Mouse (Mus musculus) kidney, adult 18-20 months (tissue): ENCODE results near the gene Mrpl55.
"Not testable (repeated sequence)": the region's sequence is repeated elsewhere in the genome, so short reads cannot be mapped to it uniquely, and the experiment has no call there.

Experiments used
- DNase-seq: peaks from one replicate; pipeline ENCODE4 v3.0.0; 2021

Gene Mrpl55

DNA sequence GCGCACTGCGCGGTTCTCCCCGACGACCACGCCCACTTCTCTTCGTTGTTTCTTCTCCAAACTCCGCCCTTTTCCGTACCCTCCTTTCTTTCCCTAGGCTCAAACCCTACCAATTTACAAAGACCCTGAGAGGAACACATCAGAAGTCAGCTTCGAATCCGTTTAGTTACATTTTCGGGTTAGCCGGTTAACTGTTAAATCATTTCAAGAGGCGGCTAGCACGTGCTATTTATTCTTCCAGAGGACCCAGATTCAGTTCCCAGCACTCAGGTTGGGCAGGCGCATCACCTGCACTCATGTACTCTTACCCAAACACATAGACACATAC, 10.3 kb upstream of the Mrpl55 start, which contains the start of gene Guk1:
Guk1 (minus strand) TSS at position 154 of the 328 bp plus-strand sequence.
- DNase-seq = no peak

DNA sequence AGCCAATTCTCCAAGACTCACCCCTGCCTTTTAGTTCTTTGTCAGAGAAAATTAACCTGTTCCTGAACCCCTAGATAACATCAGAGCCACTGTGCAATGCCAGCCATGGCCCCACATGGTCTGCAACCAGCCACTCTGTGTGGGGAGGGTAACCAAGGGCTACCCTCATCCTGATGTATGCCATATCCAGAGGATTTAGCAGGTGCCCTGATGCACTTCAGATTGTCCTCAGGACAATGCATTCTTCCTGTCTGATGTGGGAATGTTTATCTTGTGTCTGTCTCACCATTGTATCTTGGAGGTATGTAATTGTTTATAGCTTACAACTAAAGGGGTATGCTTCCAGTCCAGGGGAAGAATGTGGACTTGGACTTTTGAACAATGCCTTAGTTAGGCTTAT, 6.1 kb upstream of the Mrpl55 start:
- no peak for DNase-seq

DNA sequence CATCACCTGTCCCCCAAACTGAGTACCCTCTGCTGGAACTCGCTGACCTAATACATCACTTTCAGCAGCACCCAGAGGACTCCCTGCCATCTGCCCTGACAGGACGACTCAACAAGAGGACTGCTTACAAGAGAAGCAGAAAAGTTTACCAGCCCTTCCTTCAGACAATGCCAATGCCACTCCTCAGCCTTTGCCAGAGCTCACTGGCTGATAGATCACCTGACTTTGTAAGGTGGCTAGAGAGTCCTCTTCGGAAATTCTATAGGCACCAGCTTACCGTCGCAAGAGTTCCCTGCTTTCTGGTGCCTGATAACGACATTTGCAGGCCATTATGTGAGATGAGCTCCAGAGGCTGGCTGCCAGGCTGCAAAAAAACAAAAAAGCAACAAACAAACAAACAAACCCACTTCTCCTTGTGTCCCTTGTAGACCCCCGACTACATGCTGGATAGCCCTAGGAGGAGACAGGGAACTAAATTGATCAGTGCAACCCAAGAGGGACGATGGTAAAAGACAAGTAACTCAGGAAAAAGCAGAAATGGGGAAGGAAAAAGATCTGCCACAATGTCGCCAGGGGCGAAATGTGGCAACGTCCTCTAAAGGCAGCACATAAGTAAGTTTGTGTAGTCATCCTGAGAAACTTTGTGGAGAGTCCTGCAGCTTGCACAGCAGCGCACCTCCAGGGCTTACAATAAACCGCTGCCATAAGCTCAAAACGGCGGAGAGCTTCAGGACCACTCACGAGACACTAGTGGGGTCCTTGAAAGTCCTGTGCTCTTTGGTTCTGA, 877 bp upstream of the Mrpl55 start:
- DNase-seq = no peak

DNA sequence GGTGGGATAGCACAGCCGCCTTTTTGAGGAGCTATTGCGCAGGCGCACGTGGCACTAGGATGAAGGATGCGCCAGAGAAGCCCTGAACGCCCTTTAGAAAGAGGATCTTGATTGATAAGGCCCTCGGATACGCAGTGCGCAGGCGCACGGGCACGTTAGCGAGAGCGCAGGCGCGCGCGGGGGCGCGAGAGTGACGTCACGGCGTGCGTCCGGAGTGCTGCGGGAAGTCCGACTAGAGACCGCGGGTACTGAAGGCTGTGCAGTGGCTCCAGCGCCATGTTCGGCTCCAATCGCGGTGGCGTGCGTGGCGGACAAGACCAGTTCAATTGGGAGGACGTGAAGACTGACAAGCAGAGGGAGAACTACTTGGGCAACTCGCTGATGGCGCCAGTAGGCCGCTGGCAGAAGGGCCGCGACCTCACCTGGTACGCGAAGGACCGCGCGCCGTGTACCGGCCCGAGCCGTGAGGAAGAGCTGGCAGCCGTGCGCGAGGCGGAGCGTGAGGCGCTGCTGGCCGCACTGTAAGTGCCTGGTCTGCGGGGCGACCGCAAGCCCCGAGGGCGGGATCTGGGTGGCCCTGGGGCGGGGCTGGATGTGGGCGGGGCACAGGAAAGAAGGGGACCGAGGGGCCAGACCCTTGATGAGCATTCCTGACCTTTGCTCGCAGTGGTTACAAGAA, 6.0 kb downstream of the Mrpl55 start, which contains the start of gene 2310033P09Rik:
2310033P09Rik (plus strand) TSS at position 169 of the 679 bp plus-strand sequence.
- peak; percentile 93 for DNase-seq

DNA sequence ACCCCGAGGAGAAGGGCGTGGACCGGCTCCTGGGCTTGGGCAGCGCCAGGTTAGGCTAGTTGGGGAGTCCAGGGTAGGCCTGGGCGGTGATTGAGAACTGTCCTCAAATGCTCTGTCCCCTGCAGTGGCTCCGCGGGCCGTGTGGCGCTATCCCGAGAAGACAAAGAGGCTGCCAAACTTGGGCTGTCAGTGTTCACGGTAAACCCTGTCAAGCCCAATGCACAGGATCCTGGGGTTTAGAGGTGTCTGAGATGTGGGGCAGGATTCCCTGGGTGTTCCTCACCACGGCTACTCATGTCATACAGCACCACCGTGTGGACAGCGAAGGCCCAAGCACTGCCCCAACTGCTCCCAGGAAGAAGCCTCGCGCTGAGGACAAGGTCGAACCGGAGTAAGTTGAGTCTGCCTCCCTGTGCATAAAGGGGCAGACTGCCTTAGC, 6.7 kb downstream of the Mrpl55 start:
- DNase-seq = peak; percentile 77

DNA sequence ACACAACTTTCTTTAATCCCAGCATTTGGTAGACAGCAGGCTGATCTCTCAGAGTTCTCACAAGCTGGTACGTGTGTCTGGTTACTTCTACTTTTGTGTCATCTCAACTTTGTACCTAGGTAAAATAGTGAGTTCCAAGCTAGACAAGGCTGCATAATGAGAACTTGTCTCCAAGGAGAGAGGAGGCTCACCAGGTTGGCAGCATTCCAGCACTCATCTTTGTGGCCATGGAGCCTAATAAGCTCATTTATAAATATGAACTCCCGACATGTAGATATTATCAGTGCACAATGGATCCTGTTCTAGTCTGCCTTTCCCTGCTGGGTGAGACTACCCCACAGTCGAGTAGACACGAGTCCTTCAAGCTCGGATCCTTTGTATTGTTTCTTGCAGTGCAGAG, 7.3 kb downstream of the Mrpl55 start:
- DNase-seq = no peak

DNA sequence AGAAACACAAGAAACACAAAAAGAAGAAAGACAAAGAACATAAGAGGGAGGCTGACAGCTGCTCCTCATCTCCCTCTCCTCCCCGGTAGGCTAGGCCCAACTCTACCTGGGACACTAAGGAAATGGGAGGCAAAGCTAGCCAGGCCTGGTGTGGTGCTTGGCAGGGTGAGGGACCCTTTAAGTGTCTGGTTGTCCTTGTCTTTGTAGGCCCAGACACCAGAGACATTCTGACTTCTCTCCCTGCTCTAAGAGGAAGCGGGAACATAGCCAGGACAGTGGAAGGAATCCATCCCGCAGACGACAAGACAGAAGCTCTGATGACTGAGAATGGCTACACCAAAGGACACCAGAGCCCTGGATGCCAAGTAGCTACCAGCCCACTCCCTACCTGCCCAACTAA, 7.7 kb downstream of the Mrpl55 start:
- no peak for DNase-seq

DNA sequence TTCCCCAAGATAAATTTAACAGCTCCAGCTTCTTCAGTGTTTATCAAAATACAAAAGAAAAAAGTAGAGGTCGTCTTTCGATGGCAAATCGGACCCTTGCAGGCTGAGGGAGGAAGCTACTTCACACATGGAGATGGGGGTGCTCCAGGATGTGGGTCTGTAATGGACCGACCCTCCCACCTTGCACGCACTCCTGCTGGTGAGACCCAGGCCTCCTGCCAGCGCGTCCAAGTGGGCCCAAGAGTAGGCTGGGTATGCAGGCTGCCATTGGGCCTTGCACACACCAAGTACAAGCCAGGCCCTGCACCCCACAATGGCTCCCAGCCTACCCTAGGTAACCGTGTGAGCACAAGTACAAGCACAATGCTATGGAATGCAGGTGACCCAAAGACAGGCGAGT, 9.3 kb downstream of the Mrpl55 start:
- DNase-seq = not testable (repeated sequence)

DNA sequence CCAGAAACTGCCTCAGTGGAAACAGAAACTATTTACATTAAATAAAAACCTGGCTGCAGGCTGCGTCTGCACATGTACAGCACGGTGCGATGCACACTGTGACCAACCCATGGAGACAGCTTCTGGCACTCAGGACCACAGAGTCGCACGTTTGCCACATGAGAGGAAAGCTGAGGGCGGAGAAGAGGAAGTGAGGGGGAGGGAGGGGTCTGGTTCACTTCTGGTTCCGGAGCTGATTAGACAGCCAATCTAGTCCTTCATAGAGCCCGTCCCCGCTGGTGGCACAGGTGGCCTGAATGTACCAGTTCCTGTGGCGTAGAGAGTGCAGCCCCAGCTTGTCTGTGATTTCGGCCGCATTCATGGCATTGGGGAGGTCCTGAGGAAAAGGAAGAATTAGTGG, 10.0 kb downstream of the Mrpl55 start:
- DNase-seq = not testable (repeated sequence)

DNA sequence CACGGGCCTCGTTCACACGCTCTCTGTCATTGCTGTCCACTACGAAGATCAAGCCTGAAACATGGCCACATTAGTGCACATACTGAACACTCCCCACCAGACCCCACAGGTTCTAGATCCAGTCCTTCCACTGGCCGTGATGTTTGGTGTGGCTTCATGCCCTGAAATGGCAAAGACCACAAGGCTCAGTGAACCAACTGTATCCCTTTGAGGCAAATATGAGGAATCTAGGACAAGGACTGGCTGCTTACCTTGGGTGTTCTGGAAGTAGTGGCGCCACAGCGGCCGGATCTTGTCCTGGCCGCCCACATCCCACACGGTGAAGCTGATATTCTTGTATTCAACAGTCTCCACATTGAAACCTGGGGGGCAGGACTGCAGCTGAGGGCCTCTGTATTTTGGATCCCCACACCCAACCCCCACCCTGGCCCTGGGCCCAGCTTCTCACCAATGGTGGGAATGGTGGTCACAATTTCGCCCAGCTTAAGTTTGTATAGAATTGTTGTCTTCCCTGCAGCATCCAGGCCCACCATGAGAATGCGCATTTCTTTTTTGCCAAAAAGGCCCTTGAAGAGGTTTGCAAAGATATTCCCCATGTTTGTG, 10.7 kb downstream of the Mrpl55 start:
- DNase-seq = no peak

DNA sequence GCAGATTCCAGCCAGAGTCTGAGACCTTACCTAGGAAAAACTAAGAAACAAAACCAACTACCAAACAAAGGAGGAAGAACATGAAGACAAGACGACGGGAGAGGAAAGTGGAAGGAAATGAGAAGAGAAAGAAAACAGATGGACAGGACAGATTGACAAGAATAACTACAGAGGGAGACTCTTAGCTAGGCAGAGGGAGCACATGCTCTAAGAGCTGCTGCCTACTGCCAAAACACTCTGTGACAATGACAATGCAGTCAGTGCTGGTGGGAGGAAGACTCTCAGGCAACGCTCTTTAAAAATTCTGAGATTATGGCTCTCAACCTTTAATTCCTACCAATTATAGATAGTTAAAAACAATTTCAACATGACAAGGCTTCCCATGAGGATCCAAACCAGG, 14.7 kb downstream of the Mrpl55 start:
- DNase-seq = no peak

DNA sequence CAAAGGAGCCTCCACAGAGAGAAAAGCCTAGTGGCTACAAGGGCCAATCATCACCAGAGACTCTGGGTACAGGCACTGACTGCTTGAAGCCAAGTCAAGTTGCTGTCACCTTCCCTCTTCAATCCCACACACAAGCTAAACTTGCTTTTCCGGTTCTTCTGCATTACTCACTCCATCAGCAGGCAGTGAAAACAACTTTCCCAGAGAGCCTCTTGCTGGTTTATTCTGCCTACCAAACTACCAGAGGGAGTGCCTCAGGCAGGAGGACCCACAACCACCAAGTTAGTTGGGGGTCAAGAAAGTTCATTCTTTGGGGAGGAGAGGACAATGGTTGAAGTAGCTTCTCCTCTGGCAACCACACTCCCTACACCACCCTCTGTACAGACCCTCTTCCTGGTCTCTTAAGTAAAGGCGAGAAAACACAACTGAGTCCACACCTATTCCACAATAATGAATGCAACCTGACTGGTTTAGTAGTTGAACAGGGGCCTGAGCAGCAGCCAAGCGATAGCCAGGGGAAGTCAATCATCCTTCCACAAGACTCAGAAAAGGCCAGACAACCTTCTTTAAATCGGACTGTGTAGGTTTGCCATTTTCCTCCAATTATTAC, 16.2 kb downstream of the Mrpl55 start:
- DNase-seq = peak; percentile 54

DNA sequence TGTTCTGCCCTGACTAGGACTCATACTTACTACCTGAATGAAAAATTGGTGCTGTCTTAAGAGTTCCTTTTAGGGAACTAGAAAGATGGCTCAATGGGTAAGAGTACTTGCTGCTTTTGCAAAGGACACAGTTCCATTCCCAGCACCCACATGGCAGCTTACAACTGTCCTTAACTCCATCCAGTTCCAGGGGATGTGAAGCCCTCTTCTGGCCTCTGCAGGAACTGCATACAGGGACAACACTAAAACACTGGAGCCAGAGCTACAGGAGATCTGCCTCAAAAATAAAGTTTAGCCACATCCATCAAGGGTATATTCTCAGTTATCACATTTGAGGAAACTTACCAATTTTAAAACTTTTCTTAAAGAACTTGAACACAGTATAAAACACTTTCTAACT, 16.8 kb downstream of the Mrpl55 start:
- DNase-seq = peak; percentile 46

DNA sequence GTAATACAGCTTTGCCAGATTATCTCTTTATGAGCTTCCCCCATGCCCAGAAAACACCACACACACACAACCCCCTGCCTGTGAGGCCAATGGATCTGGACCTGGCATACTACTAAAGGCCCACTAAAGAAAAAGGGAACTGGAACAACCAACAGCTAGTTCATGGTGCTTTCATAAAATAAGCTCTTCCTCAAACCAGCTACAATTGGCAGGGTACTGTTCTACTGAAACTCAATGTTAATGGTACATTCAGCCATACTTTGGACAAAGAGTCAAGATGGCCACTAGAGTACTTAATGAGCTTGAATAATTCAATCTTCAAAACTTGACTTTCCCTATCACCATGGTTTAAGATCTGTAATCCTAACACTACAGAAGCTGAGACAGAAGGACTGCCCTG, 19.3 kb downstream of the Mrpl55 start:
- no peak for DNase-seq

DNA sequence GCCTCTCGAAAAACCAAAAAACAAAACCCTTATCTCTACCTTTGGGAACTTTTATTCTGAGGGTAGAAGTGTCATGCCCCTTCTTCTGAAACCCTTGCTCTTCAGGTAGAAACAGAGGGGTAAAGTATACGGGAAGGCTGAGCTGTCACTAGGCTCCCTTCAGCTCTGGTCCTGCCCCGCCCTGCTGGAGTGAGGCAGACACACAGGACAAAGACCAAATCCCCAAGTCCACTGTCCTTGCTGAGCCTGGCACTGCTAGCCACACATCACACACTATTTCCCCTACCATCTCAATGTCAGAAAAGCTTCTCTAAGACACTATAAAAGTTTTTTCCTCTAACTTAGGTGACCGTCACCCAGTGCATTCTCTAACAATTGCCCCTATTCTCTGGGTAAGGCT, 20.0 kb downstream of the Mrpl55 start:
- DNase-seq = no peak

DNA sequence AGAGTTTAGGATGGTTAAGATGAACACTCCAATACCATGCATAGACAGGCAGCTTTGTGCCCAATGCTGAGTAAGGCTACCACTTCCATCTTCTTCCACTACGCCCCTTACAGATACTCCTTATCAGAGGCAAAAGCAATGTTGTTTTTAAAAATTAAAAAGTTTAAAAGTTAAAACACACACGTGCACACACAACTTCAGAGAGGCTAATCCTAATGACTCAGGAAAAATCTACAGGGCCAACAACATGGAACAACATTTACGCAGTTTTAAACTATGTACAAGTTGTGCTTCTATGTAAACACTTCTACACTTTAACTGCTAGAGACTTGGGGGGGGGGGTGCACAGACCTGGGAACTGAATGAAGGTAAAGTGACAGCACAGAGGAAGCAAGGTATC, 21.7 kb downstream of the Mrpl55 start:
- DNase-seq = no peak

DNA sequence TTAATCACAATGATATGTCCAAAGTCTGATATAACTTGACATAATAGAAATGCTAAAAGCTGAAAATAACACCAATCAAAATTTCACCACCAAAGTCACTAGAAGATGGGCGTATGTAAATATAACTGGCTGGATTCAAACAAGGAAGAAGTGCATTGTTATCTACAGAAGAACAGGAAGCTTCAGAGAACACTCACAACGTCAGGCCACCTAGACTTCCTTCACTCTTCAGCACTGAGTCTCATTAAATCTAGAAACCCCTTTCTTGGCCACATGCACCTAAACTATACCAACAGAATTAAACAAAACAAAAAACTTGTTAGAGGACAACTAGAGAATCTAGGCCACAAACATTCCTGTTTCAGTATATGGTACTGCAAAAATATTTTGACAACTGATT, 22.2 kb downstream of the Mrpl55 start:
- no peak for DNase-seq

DNA sequence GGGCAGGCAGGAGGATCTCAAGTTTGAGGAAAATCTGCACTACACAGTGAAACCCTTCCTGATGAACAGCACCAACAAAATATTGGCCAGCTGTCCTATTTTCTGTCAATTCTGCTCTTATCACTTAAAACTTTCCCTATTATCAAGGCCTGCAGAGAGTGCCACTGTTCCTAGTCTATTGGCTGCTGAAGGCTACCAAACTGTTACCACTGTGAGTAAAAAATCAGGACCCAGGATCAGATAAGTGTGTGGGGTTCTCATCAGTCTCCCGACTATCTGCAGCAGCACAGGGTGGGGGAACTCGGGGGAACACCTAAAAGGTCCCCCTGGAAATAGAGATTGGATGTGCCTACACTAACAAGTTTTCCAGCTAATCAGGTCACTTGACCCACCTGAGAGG, 22.9 kb downstream of the Mrpl55 start:
- DNase-seq = no peak

DNA sequence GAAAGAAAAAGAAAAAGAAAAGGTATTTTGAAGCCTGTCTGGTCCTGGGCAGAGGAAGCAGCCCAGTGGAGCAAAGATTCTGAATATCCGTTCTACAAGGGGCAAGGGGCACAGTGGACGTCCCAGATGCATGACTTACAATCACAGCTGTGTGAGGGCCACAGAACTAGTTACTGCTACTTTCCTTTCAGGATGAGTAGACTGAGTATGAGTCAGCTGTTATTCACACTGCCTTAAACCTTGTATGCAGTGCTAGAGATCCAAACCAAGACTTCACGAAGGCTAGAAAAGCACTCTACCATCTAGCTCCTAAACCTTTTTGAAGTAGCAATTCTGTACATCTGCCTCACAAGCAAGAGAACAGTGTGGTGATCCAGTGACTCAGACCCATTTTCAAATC, 24.0 kb downstream of the Mrpl55 start:
- no peak for DNase-seq

DNA sequence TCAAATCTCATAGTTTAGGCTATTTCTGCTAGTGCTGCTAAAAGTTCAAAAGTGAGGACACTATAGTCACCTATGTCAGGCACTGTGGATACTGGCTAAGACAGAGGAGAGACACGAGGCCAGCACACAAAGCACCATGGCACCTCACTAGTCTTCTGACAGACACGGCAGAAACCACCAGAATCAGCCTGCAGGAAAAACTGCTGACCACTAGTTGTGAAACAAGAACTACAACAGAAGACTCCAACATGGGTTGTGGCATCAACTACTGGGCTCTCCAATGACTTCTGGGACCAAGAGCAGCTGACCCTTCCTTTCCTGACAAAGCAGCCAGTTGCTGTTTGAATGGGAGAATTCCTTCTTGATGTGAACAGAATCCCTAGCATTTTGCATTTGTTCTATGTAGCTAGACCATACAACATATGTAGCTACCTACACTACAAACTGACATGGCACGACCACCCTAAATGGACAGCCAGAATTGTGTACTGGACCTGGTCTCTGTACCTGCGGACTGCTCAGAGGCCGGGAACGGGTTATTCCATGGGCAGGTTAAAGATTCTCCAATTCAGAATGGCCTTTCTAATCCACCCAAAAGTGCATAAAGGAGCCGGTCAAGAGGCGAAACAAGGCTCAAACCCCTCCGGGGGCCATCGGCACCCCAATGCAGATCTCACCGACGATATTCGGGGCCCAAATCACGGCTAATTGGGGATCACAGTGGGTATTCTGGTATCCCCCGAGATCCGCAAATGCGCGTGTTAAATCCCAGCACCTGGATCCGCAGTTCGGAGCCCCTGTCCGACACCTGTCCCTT, 24.7 kb downstream of the Mrpl55 start:
- DNase-seq = peak; percentile 51

DNA sequence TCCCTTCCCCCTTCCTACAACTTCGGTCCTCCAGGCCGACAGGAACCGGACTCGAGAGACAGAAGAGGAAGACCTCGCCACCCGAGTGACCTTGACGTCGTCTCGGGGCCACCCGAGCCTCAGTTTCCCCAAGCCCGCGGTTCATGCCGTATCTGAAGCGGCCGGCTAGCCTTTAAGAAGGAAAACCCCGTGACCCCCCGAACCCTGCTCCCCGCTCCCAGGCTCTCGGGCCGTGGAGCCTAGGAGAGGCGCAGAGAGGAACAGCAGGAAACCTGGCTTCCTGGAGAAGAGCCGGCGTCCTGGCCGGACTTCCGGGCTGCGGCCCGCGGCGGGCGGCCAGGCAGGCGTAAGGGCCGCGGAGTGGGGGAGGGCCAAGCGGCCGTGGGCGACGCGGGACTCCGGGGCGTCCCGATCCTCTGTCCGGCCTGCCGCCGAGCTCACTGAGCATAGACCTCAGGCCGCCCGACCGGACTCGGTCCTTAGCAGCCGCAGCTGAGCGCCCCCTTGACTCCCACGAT, 25.4 kb downstream of the Mrpl55 start:
- no peak for DNase-seq

DNA sequence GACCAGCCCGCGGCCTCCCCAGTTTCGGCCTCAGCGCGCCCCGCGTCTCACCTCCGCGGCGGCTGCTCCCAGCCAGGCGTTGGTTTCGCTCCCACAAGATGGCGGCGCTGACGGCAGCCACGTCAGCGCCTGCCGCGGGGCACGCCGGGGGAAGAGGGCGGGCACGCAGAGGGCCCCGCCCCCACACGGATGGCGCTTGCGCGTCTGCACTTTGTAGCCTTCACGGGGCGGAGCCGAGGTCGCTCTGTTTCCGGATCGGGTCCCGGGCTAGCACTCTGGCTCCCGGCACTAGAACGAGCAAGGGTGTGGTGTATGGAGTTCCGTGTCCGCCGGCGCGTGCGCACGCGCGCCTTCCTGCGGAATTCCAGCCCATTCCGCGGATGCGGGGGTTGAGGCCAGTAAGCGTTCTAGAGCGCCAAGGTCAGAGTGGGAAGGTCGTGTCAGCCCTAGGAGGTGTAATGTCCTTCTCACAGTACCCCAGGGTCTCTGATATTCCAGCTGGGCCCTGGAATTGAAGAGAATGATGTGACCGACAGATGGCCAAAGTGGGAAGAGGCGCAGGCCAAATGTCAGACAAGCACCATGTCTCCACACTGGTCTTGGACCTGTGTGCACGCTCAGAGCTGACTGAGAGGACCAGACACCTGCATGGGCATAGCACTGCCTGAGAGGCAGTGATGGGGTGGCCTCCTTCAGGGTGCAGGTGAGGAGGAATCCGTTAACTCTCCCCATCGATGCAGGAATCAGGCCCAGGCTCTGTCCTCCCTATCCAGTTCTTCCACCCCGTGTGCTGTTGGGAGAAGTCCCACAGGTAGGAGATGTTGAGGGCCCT, 26.1 kb downstream of the Mrpl55 start, which contains the start of gene Arf1:
Arf1 (minus strand) TSS at position 149 of the 832 bp plus-strand sequence.
- peak; percentile 98 for DNase-seq
